Comparison of ENCODE assay signal across 18 mouse cellular contexts in genomic region chr13:60961706-60962105, GRCm38 (mm10). TPM values are rescaled to one million over a fixed set of nuclear protein-coding genes. Genes with fewer than 3 reads are reported as not detected.
"Had no signal": no experiment of that assay in that cellular context is flagged by ENCODE, and none has a peak within 500 bp of the region (broad histone marks: within the 10 kb centered on the region; RNA-seq: fewer than 3 reads in every experiment).

No protein-coding gene starts in this region.

- H3K27me3 ChIP-seq: limb, embryonic 12.5 days; liver, embryonic 13.5 days; megakaryocyte, embryonic 14.5 days; midbrain, embryonic 15.5 days; neural tube, embryonic 12.5 days had no signal

- H3K36me3 ChIP-seq: limb, embryonic 12.5 days; liver, embryonic 13.5 days; midbrain, embryonic 15.5 days; neural tube, embryonic 12.5 days had no signal

- H3K27ac ChIP-seq: limb, embryonic 12.5 days; liver, embryonic 13.5 days; macrophage; midbrain, embryonic 15.5 days; neural tube, embryonic 12.5 days; stomach, postnatal 0 days had no signal

- H3K4me1 ChIP-seq: limb, embryonic 12.5 days; liver, embryonic 13.5 days; midbrain, embryonic 15.5 days; neural tube, embryonic 12.5 days had no signal

- H3K9me3 ChIP-seq: liver, embryonic 13.5 days had no signal

- H3K4me3 ChIP-seq: limb, embryonic 12.5 days; liver, embryonic 13.5 days; megakaryocyte, embryonic 14.5 days; midbrain, embryonic 15.5 days; neural tube, embryonic 12.5 days had no signal

- DNase-seq: layer of hippocampus, adult 9-11 months; layer of hippocampus, postnatal 36 days; liver; liver, embryonic 13.5 days; liver, postnatal 0 days; thymus, postnatal 4 days had no signal

RNA-seq across cellular contexts. Expression of gene Tpbpa, which starts 19.9 kb away (rescaled TPM):
- total RNA-seq: layer of hippocampus, postnatal 36 days; left cerebral cortex, adult 8-10 months; left cerebral cortex, postnatal 36 days; monocyte, adult 5-6 weeks had no signal
- polyA plus RNA-seq: kidney, embryonic 16.5 days; limb, embryonic 12.5 days; liver, embryonic 13.5 days; liver, postnatal 0 days; macrophage; midbrain, embryonic 11.5 days; midbrain, embryonic 15.5 days; neural tube, embryonic 12.5 days; stomach, postnatal 0 days had no signal

RNA-seq across cellular contexts. Expression of gene Gm49391, which starts 25.3 kb away (rescaled TPM):
- total RNA-seq: layer of hippocampus, postnatal 36 days had no signal

RNA-seq across cellular contexts. Expression of gene Gm49393, which starts 26.3 kb away (rescaled TPM):
- total RNA-seq: layer of hippocampus, postnatal 36 days; left cerebral cortex, adult 8-10 months; left cerebral cortex, postnatal 36 days; monocyte, adult 5-6 weeks; neutrophil, adult 5-6 weeks had no signal
- polyA plus RNA-seq: kidney, embryonic 16.5 days; limb, embryonic 12.5 days; liver, embryonic 13.5 days; liver, postnatal 0 days; macrophage; midbrain, embryonic 11.5 days; midbrain, embryonic 15.5 days; neural tube, embryonic 12.5 days had no signal

RNA-seq across cellular contexts. Expression of gene Ctsj, which starts 44.1 kb away (rescaled TPM):
- total RNA-seq: layer of hippocampus, postnatal 36 days; left cerebral cortex, adult 8-10 months; left cerebral cortex, postnatal 36 days; monocyte, adult 5-6 weeks; neutrophil, adult 5-6 weeks had no signal
- polyA plus RNA-seq: kidney, embryonic 16.5 days; limb, embryonic 12.5 days; liver, embryonic 13.5 days; macrophage; midbrain, embryonic 11.5 days; midbrain, embryonic 15.5 days; neural tube, embryonic 12.5 days; stomach, postnatal 0 days had no signal
